Mouse (Mus musculus) lung, postnatal 14 days (tissue): ENCODE results near the gene Pde1c.

Source experiments
- DNase-seq: peaks from one replicate; pipeline ENCODE4 v3.0.0; 2021

Pde1c gene

DNA sequence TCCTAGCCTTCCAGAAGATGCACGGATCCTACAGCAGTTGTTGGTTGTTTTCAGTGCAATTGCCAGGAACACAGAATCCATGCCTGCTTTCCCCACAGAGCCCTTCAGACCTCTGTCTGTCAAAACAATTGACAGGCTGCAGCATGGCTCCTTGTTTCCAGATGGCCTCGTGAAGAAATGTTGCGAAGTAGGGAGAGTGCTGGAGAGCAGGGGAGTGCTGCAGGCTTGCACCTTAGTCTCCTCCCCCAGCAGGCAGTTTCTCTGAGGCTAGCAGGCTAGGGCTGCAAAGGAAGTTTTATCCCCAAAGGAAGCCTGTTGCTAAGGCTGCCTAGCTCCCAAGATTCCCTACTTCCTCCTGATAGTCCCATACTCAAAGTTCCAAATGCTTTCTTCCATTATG is 246.1 kb downstream of the Pde1c start:
- DNase-seq, result no peak

DNA sequence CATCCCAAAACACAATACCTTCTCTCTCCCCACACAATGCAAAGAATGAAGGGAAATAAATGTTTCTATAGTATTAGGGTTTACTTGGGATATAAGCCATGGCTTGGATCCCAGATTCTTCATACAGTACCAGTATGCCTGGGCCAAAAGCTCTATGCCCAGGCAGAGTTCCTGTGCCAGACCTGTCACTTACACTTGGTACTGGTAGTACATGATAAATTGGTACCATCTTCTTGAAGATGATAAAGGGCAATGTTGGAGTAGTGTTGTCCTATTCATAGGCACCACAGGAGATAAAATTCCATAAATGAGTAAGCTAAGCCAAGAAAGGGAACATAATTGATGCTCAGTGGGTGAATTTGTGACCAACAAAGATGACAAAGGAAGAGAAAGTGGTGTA is 258.6 kb downstream of the Pde1c start:
- DNase-seq, result no peak

DNA sequence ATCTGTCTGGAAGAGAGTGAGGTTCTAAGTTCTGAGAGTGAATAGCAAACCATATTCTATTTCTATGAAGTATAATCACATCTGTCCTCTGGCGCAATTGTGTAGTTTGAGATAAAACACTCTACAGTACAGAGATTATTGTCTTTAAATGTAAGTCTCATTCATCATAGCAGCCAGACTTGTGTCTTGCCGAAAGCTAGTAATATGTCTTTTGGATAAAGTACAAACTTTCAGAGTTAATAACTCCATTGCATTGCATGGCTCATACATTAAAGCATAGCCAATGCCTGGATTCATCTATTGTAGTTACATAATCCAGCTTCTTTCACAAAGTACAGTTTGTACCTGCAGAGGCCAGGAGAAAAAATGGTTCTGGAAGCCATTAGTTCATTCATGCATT is 262.8 kb downstream of the Pde1c start:
- DNase-seq, result no peak

DNA sequence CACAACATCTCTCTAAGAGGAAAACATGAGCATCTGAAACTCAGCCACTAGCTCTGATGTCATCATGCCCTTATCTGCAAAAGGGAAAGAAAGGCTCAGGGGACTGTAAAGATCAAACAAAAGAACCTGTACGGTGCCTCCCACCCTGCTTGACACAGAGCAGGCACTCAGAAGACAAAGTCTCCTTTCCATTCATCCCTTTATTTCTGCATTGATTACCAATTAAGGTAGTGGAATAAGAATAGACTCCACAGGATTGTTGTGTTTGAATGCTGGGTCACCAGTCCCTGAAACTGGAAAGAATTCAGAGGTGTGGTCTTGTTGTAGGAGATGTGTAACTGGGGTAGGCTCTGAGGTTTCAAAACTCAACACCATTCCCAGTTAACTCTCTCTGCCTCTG is 276.7 kb downstream of the Pde1c start:
- DNase-seq, result no peak

DNA sequence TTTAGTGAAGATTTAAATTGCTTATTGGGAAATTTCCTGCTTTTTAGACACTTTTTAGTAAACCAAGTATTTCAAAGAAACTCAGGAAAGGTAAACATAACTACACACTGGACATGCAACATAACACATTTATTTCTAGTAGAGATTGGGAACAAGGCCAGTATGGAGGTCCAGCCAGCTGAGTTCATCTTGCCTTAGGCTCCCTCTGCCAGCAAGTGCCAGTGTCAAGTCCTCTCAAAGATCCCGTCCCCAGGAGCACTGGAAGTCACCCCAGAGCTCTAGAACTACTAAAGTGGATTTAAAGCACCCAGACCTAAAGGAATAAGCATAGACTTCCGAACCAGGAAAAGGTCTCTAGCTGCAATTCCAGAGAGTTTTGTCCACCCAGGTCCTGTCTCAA is 279.6 kb downstream of the Pde1c start:
- no peak for DNase-seq

DNA sequence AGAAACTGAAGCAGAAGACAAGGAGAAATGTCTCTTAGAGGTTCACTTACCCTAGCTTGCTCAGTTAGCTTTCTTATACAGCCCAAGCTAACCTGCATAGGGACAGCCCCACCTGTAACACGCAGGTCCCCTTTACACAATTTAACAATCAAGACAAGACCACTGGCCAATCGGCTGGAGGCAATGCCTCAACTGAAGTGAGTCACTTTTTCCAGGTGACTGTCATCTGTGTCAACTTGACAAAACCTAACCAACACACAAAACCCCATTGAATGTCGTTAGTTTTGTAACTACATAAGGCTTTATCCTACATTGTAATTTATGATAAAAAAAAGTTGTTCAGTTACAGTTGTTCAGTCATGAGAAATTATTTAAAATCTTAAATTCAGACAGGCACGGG is 284.1 kb downstream of the Pde1c start:
- no peak for DNase-seq

DNA sequence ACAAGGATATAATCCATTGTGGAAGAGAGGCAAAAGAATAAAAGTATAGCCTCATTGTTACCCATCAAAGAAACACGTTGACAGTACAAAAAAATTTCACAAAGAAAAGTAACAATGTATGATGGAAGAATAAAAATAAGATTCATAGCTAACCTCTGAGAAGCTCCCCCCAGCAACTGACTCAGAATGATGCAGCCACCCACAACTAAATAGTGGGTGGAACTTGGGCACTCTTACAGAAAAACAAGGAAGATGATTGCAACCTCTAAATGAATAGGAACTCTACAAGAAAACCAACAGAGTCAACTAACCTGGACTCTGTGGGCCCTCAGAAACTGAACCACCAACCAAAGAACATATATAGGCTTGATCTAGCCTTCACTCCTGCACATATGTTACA is 293.4 kb downstream of the Pde1c start:
- no peak for DNase-seq

DNA sequence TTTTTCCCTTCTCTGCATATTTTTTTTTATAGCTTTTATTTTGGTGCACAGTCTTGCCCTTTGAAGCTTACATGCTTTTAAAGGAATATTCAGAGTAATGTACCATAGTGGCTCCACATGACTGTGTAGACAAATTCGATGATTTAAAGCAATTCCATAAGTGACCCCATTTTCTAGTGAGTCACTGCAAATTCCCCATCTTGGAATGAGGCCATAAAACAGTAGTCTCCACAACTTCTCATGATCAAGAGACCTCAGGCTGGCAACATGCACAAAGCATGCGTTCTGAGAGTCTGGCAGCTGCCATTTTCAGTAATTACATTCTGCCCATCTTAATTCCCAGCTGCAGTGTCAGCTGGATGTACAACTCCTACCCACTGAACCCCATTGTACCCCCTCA is 297.2 kb downstream of the Pde1c start:
- no peak for DNase-seq

DNA sequence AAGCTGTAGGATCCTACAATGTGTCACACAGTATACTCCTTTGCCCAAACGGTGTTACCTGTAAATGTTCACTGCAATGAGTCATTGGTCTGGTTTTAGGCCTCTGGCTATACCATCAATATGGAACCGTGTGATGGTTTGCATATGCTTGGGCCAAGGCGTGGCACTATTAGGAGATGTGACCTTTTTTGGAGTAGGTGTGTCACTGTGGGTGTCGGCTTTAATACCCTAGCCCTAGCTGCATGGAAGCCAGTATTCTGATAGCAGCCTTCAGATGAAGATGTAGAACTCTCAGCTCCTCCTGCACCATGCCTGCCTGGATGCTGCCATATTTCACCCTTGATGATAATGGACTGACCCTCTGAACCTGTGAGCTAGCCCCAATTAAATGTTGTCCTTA is 304.4 kb downstream of the Pde1c start:
- no peak for DNase-seq

DNA sequence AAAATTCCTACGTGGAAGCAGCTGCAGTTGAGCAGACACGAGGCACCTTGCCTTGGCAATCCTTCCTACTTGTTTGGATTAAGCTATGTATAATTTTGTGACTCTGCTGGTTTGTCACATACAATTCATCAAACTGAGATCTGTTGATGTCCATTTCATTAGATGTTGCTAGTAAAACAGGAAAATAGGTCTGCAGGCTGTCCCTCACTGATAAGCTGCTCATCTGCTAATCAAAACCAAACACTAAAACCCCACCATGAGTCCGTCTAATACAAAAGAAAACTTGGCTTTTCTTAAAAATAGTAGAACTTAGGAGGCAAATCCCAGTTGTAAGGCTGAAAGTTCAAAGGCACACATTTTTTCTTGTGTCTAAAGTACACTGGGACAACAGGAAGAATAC is 308.8 kb downstream of the Pde1c start:
- DNase-seq, result no peak

DNA sequence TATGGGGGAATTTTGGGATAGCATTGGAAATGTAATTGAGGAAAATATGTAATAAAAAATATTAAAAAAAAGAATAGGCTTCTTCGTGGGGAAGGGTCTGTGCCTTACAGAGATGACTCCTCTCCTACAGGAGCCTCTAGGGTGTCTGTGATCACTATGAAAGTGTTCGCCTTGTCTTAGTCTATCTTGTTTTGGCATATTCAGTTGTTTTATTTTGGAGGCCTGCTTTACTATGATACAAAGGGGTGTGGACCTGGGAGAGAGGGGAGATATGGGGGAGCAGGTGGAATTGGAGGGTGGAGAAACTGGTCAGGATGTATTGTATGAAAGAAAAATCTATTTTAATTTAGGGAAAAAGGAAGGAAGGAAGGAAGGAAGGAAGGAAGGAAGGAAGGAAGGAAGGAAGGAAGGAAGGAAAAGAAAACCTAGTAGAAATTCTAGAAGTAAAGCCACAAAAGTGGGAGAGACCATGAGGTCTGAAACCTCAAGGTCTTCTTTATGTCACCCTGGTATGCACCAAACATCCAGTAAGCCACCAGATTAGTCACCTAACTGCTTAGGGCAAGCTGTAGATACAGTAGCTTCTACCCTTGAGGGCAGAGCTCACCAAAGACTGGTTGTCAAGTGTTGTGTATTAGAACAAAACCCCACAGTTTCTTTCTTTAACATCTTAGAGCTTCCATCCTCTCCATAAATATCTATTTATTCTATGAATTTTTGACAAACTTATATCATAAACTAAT is 311.2 kb downstream of the Pde1c start:
- no peak for DNase-seq

DNA sequence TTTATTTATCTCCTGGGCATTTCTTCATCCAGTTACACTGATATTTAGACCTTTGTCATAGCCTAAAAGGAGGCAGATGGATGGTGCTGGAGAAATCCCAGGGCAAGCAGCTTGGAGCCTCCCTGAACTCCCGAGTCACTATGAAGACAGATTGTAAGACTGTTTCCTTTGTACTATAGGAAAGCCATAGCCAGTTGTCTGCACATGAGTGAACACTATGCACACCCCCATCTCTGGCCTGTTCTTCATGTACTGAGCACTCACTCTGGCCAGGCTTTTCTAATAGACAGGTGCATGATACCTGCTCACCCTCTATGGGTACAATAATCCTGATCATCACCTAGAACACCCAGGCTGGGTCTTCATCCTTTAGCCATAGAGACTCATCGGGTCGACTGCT is 318.8 kb downstream of the Pde1c start:
- no peak for DNase-seq

DNA sequence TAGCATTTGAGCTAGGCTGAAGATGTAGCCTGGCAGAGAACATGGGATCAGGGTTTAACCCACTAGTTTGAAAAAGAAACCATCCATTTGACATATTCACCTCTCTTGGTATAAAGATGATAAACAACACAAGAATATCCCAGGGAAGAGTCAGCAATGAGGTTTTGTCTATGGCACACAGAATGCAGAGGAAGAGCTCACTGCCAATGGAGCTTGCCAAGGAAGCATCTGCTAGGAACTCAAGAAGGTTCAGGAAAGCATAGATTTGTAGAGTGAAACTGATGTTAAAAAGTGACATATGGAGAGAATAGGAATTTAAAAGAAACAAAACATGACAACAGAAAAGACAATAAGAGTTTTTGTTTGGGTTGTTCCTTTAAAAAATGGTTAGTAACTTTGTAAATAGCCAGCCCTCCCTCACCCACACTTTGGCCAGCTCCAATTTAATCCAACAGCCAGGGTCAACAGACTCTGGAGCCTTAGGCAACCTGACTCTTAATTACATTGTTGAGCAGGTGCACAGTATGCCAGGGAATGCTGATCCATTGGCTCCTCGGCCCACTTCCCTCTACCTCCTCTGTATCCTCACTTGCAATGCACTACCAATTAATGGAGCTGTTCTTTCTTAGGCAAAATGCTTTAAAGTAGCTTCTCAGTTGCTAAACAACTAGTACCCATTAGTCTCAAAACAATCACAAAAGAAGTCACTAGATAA is 377.3 kb downstream of the Pde1c start:
- DNase-seq, result no peak

DNA sequence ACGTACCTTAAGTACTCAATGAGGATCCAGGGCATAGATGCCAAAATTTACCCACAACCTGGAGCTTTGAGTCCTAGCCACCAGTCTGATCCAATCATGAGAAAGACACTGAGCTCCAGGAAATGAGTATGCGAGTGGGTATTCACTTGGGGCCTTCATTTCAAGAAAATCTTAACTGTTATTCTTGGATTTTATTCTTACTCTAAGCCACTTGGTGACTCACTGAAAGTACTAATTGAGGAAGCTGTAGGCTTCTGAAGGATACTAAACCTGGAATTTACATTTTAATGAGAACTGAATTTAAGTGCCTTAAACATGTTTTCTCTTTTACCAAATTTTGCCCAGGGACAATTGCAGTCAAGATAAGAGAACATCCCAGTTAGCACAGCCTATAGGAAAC is 392.4 kb downstream of the Pde1c start:
- DNase-seq, result no peak

DNA sequence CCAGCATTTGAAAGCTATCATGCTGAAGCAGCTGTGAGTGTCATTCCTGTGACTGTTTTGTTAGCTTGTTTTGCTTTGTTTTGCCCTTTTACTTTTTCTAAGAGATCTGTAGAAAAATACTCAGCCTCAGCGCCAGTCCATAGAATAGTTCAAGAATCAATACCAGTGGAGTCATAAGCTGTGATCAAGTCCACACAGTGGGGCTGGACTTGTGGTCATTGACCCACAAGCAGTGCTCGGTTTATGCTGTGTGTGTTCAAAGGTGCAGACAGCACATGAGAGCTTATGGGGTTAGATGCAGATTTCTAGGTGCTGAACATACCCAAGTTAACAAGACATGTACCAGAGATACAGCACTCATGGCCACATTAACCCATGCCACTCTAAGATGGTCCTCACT is 396.7 kb downstream of the Pde1c start:
- no peak for DNase-seq

DNA sequence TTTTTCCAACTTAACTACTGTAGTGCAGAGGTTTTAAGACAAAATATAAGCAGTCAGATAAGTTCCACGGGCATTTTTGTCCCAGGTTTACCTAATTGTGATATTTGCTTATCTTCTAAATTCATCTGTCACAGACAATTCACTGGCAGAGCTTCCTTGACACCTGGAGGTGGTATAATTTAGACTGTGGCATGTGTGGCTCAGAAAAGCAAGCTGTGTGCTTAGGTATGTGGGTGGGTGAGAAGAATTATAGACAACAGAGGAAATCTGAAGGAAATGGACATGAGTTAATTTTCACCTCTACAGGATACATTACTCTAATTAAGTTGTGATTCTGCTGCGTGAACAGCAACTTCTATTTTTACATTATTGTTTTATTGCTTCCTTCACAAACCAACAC is 400.2 kb downstream of the Pde1c start:
- DNase-seq, result no peak

DNA sequence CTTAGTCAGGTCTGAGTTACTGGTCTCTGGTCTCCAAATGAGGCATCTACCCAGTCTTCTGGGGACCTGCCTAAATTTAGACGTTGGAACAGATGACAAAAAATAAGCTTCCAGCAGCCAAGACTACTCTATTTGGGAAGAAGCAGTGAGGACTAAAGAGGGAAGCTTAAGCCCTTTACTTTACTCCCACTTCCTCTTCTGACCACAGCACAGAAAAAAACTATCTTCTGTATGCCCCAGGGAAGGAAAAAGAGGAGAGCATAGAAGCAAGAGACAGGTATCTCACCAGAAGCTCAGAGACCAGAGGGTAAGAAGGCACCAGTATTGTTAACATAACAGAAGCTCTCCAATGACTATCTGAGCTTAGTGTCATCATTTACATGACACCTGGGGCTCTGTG is 410.7 kb downstream of the Pde1c start:
- DNase-seq, result no peak

DNA sequence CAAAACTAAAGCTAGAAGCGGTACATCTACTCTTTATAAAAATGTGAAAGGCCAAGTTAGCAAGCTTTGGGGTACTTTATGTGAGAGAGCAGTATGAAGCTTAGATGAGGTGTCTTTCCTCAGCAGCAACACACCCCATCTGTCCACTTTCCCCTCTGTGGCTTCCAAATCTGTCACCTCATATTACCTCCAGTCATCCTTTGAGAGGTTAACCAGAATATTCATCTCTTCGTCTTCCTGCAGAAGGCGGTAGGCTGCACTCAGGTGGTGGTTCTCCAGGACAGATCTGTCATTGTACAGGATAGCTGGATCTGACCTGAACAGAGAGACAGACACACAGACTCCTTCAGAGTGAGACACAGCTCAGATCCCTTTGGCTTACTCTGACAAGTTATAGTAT is 412.1 kb downstream of the Pde1c start:
- no peak for DNase-seq

DNA sequence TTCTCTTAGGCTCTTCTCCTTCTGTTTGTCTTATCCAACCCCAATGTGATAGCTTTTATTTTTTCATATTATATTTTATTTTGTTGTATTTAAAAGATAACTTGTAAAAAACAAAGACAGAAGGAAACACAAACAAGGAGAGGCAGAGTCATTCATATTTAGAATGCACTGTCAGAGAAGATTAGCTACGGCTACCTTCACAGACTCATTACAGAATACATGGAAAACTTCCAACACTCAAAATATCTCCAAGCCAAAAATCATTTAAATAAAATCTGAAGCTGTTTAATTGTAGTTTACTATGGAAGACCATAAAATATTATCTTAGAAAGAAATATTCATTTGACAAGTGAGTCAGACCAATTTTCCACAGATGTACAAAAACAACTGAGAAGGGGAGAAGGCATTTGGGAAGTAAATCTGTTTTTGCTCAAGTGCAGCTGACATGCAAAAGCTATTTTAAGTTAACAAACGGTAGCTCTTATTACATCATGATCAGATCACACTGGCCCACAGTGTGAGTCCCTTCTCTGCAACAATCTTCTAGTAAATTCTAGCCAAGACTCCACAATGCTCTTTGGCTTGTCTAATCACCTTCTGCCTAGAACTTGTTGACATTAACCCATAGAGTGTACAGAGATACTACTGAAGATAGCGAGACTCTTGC is 438.3 kb downstream of the Pde1c start:
- no peak for DNase-seq

DNA sequence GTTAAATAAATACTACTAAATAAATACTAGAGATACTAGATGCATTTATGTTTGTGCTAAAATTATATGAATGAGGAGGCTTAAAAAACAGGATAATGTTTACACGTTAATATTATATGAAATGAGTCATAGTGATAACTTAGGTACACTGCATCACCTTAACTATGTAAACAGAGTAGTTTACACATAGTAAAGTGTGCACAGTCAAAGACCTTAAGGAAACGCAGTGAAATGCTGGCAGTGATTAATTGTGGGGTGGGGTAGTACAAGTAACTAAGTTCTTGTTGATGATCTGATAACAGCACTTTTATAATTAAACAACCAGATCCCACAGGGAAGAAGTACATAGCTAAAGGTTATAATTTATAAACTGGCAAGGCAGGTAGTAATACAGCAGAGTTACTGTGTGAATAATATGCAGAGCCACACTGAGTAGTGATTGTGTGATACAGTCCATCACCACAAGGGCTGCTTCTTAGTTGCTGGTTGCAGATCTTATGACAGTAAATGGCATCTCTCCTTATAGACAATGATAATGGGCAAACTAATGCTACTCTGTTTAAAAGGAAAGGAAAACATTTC is 469.3 kb downstream of the Pde1c start:
- DNase-seq, result no peak

DNA sequence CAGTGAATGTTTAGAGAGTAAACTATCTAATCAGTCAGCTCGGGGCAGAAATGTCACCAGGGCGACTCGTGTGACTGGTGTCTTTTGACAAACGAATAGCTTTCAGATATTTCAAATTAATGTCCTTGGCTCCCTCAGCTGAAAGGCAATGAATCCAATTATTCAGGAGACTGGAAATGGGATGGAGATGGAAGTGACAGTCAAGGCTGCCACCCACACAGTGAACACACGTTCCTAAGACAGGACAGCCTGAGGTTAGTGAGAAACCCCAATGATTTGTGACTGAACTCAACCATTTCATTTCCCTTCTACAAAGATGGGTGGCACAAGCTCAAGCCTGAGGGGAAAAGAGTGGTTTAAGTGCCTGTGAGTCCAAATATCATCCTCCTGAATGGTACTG is 470.5 kb downstream of the Pde1c start:
- no peak for DNase-seq

DNA sequence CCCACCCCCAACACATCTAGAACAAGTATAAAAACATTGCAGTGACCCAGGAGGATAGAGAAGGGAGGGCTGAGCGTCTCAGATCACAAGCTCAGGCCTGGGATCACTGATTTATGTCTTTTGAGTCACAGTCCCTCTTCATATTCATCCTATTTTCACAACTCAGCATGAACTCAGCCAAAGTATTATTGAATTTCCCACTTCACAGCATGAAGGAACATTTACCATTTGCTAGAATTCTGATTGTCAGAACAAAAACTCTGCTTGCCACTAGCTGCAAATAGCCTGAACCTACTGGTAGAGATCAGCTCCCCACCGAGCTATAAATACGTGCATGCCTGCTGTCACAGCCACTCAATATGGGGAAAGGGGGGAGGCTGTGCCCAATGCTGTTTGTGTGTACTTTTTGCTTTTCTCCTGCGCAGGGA is 492.5 kb downstream of the Pde1c start:
- no peak for DNase-seq

DNA sequence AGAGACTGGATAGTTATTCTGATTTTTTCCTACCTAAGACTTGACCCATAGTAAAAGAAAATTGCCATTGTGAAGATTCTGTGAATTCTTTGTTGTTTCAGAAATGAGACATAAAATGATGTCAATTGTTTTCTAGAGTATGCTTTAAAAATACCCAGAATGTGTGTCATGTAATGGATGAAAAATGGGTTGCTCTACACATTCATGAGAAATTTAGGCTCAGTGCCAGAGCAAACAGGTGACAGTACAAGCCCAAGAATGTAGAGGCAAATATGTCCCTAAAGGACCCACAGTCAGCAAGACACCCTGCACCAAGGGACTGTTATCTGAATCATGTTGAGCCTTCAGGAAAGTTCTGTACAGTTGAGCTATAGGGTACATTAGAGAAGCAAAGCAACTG is 500.4 kb downstream of the Pde1c start:
- no peak for DNase-seq
